Mouse (Mus musculus) kidney, adult 2 months (tissue): ENCODE results near the gene Olfr56.

Source experiments
- CTCF ChIP-seq: fragments of 200-500 bp; conservative IDR thresholded peaks from 2 replicates; pipeline ENCODE4 v1.5.1; 2011; ENCODE audit warnings: low read depth, mild to moderate bottlenecking, control low read depth, low read length, moderate library complexity, mixed read lengths; ENCODE audit not compliant: insufficient read depth, insufficient read length
- POLR2A ChIP-seq: fragments of 200-500 bp; IDR thresholded peaks from one replicate; pipeline ENCODE4 v1.6.1; 2011; ENCODE audit warnings: low read depth, low read length, control low read depth

GRCm38 (mm10) chr11:49084875-49085274, 106.2 kb downstream of the Olfr56 start:
- TF ChIP-seq POLR2A (no peak), CTCF (peak; percentile 42)
